Mouse (Mus musculus): ENCODE results near the gene Parp11.

The Parp11 gene

GRCm38 (mm10) chr6:127447686-127448460 lies 1.2 kb downstream of the Parp11 start:
- no peak for DNase-seq (ENCODE audit: low spot score in 2 of 2)

GRCm38 (mm10) chr6:127448869-127449268 lies 2.2 kb downstream of the Parp11 start:
- no peak for DNase-seq (ENCODE audit: low spot score in 2 of 2)

- no peak for DNase-seq (ENCODE audit: low spot score in 2 of 2)
Observed at GRCm38 (mm10) chr6:127449531-127450422, 3.1 kb downstream of the Parp11 start.

GRCm38 (mm10) chr6:127453407-127454343 lies 7.0 kb downstream of the Parp11 start:
- DNase-seq (ENCODE audit: low spot score in 2 of 2): peak; percentile 89 to 90

- no peak for DNase-seq (ENCODE audit: low spot score in 2 of 2)
Observed at GRCm38 (mm10) chr6:127454344-127454707, 7.7 kb downstream of the Parp11 start.

- DNase-seq (ENCODE audit: low spot score in 2 of 2): no peak
Observed at GRCm38 (mm10) chr6:127454809-127455208, 8.2 kb downstream of the Parp11 start.

GRCm38 (mm10) chr6:127455440-127455839 lies 8.8 kb downstream of the Parp11 start:
- DNase-seq (ENCODE audit: low spot score in 2 of 2): no peak

- no peak for DNase-seq (ENCODE audit: low spot score in 2 of 2)
Observed at GRCm38 (mm10) chr6:127456769-127457168, 10.1 kb downstream of the Parp11 start.

GRCm38 (mm10) chr6:127459776-127460175 lies 13.1 kb downstream of the Parp11 start:
- DNase-seq (ENCODE audit: low spot score in 2 of 2): no peak

GRCm38 (mm10) chr6:127461491-127461890 lies 14.9 kb downstream of the Parp11 start:
- DNase-seq (ENCODE audit: low spot score in 2 of 2): no peak

- no peak for DNase-seq (ENCODE audit: low spot score in 2 of 2)
Observed at GRCm38 (mm10) chr6:127462251-127462650, 15.6 kb downstream of the Parp11 start.

GRCm38 (mm10) chr6:127463273-127464001 lies 16.8 kb downstream of the Parp11 start:
- no peak for DNase-seq (ENCODE audit: low spot score in 2 of 2)

- DNase-seq (ENCODE audit: low spot score in 2 of 2): no peak
Observed at GRCm38 (mm10) chr6:127464523-127464922, 17.9 kb downstream of the Parp11 start.

GRCm38 (mm10) chr6:127466749-127467310 lies 20.2 kb downstream of the Parp11 start:
- DNase-seq (ENCODE audit: low spot score in 2 of 2): no peak

- no peak for DNase-seq (ENCODE audit: low spot score in 2 of 2)
Observed at GRCm38 (mm10) chr6:127472078-127472477, 25.4 kb downstream of the Parp11 start.

GRCm38 (mm10) chr6:127473961-127474360 lies 27.3 kb downstream of the Parp11 start:
- no peak for DNase-seq (ENCODE audit: low spot score in 2 of 2)

- no peak for DNase-seq (ENCODE audit: low spot score in 2 of 2)
Observed at GRCm38 (mm10) chr6:127475231-127475630, 28.6 kb downstream of the Parp11 start.

- DNase-seq (ENCODE audit: low spot score in 2 of 2): no peak
Observed at GRCm38 (mm10) chr6:127491046-127491445, 44.4 kb downstream of the Parp11 start.

GRCm38 (mm10) chr6:127492561-127492960 lies 45.9 kb downstream of the Parp11 start:
- no peak for DNase-seq (ENCODE audit: low spot score in 2 of 2)

GRCm38 (mm10) chr6:127493750-127494149 lies 47.1 kb downstream of the Parp11 start:
- no peak for DNase-seq (ENCODE audit: low spot score in 2 of 2)

- no peak for DNase-seq (ENCODE audit: low spot score in 2 of 2)
Observed at GRCm38 (mm10) chr6:127494357-127494756, 47.7 kb downstream of the Parp11 start.
